Mouse (Mus musculus): ENCODE data around the gene Dnaja1. TPM values are rescaled to one million over a fixed set of nuclear protein-coding genes. Genes with fewer than 3 reads are reported as not detected.

The Dnaja1 gene
- 159 and 170 TPM in 2 replicates for polyA plus RNA-seq (2015; fragmentation: Nextera tagmentation; extraction: Ambion mirVana)

DNA sequence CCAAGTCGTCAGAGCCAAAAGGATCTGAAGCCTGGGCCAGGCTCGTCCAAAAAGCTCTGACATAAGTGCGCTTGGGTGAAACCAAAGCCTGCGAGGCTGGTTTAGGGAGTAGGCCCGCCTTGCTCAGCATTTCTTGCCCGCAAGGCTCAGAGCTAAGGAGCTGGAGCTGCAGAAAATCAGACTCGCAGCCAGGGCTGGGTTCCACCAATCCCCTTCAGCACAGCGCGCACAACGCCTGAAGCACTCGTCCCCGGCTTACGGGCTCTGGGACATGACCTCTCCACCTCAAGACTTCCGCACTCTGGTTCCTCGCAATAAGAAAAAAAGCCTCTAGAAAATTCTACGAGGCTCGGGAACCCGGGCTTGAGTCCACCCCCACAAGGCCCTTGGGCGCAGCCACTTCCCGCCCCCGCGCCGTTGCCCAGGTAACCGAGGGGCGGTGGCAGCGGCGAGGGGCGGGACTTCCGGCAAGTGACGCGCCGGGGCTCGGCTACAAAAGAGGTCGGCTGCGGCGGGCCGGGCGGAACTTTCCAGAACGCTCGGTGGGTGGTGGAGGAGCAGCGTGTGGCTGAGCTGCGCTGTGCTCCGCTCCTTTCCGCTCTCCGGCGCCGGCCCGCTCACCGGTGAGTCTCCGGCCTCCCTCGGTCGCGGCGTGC is at the start of gene Dnaja1:
TSS of gene Dnaja1 (plus strand) at position 140 of the 656 bp plus-strand sequence.

DNA sequence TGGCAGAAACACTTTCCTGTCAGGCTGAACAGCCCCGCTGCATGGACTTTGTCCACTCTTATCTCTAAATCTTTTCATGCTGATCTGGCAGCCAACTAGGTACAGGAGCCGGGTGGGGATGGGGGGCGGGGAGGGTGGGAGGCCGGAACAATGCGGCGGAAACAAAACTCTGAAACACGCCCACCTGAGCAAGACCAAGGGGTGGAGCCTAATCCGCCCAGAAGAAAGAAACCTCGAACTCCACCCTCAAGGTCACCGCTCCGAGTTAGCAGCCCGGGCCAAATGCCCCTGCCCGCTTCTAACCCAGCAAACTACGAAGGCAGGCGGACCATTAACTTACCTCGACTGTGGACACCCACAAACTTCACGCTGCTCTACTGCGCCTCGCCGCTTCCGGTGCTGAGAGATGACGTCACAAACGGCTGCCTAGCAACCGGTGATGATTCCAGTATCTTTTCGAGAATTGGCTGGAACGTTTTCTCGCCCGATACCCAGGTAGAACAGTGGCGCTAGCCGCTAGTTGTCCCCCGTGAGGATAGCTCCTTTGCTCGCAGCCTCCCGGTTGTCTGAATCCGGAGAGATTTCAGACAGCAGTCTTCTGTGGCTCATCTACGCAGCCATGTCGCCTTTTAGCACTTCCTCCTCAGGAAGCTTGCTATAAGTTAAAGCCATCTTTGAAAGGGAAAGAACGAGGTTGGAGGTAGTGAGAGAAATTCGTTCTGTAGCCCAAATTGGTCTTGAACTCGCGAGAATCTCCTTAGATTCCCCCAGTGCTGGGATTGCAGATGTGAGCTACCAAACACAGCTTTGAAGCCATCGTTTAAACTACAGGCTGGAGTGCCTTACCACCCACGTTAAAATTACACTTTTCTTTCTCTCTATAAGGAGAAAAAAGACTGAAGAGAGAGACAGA is 18.9 kb upstream of the Dnaja1 start, which contains the start of gene Aptx:
TSS of gene Aptx (minus strand) at position 398 of the 913 bp plus-strand sequence.

DNA sequence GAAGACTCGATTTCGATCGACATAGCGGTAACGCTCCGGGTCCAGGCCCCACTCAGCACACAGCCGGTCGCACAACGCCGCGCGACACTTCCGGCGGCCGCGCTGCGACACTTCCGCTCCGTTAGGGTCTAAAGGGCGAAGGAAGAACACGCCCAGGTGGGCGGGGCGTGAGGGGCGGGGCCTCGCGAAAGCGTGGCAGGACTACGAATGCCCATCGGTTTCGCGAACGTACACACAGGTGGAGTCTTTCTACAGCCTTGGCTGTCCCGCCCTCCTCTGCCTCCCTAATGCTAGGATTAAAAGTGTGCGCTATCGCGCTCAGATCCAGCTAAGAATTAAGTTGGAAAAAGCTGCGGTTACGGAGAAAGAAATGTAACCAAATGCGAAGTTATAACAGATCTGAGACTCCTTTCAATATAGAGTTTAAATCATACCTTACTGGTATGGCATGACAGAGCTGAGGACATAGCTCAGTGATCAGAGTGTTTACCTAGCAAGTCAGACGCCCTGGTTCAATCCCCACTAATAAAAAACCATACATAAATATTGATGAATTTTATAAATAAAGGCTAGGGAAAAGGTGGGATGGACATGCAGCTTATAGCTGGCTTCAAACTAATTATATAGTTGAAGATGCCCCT is 36.0 kb downstream of the Dnaja1 start, which contains the start of gene Smu1:
TSS of gene Smu1 (minus strand) at position 144 of the 641 bp plus-strand sequence.

MicroRNAs within 50 kb of the gene (microRNA counts, 519-probe panel; counts per million panel counts)
- microRNA mmu-miR-207: 88.3 counts per million

Other genes with a start within 250 kb of the Dnaja1 start
- gene Tmem215, start 250.0 kb upstream of the Dnaja1 start, polyA plus RNA-seq (2015; fragmentation: Nextera tagmentation; extraction: Ambion mirVana): 0.31 and 0.45 TPM in 2 replicates
- 15.5 and 15.6 TPM in 2 replicates for gene Aptx, start 19.0 kb upstream of the Dnaja1 start, polyA plus RNA-seq (2015; fragmentation: Nextera tagmentation; extraction: Ambion mirVana)
- 81.8 and 86.5 TPM in 2 replicates for gene Smu1, start 35.8 kb downstream of the Dnaja1 start, polyA plus RNA-seq (2015; fragmentation: Nextera tagmentation; extraction: Ambion mirVana)
- gene B4galt1, start 131.9 kb downstream of the Dnaja1 start, polyA plus RNA-seq (2015; fragmentation: Nextera tagmentation; extraction: Ambion mirVana): 40.7 and 42.6 TPM in 2 replicates
- 2.4 and 3.5 TPM in 2 replicates for gene Spink4, start 197.9 kb downstream of the Dnaja1 start, polyA plus RNA-seq (2015; fragmentation: Nextera tagmentation; extraction: Ambion mirVana)
- gene Bag1, start 226.1 kb downstream of the Dnaja1 start, polyA plus RNA-seq (2015; fragmentation: Nextera tagmentation; extraction: Ambion mirVana): 178 and 195 TPM in 2 replicates
- gene Chmp5, start 226.3 kb downstream of the Dnaja1 start, polyA plus RNA-seq (2015; fragmentation: Nextera tagmentation; extraction: Ambion mirVana): 63.2 and 67.9 TPM in 2 replicates
- gene Nfx1, start 248.8 kb downstream of the Dnaja1 start, polyA plus RNA-seq (2015; fragmentation: Nextera tagmentation; extraction: Ambion mirVana): 33.2 and 39.1 TPM in 2 replicates

Data from spleen, postnatal 0 days (tissue).